Mouse (Mus musculus) inflammation-experienced regulatory T-cells, adult 6 months (primary cell): Measurements from ENCODE around the gene Olfr1183. TPM values are rescaled to one million over a fixed set of nuclear protein-coding genes. Genes with fewer than 3 reads are reported as not detected.
"Not testable (repeated sequence)": the region's sequence is repeated elsewhere in the genome, so short reads cannot be mapped to it uniquely, and the experiment has no call there.

Source experiments
- ATAC-seq: one replicate; pipeline ENCODE4 v1.8.0; 2017
- polyA plus RNA-seq, 3 experiments: library from polyadenylated mRNA; unstranded; fragments of 100-300 nt; shearing (Covaris generic); gene quantifications; one replicate each; pipeline ENCODE4 v1.2.1; 2017

The Olfr1183 gene
- under 1 TPM in 1 of 3 experiments, not detected in 2; 0.13 TPM for polyA plus RNA-seq

DNA sequence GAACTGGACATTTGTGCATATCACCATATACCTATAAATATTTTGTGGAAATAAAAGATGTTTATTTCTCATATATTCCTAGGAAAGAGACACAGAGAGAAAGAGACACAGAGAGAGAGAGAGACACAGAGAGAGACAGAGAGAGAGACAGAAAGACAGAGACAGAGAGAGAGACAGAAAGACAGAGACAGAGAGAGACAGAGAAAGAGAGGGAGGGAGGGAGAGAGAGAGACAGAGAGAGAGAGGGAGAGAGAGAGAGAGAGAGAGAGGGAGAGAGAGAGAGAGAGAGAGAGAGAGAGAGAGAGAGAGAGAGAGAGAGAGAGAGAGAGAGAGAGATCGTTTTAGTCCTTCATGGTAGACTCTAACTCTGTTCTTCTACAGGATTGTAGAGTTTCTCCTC is at the start of gene Olfr1183:
Gene Olfr1183 (plus strand): TSS at position 301 of the 400 bp plus-strand sequence.
- not testable (repeated sequence) for ATAC-seq

DNA sequence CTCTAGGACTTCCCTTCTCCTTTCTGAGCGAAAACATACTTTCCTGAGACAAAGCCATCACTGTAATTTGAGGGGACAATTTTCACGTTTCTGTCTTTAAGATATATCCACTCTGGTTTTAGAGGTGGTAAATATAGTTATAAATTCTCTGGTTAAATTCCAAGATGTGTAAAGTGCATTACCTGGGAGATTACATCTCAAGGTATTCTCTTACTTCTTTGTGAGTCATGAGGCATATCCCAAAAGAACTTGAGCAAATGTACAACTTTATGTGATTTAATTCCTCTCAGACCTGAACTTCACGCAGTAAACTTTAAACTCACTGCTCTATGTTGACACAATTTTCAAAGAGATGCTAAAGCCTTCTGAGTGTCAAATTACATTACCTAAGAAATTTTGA is 48.3 kb upstream of the Olfr1183 start, which contains the start of gene Olfr1179:
Gene Olfr1179 (minus strand): TSS at position 101 of the 400 bp plus-strand sequence.
- no peak for ATAC-seq

DNA sequence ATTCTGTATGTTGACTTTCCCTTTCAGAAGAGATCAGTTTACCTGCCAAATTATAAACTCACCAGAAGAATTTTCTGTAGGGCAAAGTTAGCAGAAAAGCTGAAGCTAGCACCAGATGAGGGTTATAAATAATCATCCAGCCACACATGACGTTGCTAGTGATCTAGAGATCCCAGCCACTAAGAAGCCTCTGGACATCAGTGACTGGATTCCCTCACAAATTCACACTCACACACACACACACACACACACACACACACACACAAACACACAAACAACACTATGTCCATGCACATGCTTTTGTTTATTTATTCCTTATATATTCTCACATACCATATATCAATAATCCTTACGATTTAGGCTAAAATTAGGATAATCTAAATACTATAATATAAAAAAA is 35.6 kb upstream of the Olfr1183 start, which contains the start of gene Olfr1180:
Gene Olfr1180 (minus strand): TSS at position 101 of the 400 bp plus-strand sequence.
- ATAC-seq = no peak

DNA sequence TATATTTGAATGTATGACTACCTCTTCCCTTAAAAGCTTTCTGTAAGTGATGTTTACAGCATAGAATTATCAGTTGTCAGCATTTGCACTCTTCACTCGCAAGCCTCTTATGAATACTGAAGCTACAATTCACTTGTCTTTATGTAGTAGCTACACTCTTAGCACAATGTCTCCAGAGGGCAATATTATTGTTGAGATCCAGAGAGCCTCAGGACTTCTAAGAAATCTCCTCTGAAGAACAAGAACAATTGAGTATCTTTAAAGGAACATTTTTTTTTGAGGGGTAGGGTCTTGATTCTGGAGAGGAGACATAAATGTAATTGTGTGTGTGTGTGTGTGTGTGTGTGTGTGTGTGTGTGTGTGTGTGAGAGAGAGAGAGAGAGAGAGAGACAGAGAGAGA is 28.6 kb upstream of the Olfr1183 start, which contains the start of gene Olfr1181:
Gene Olfr1181 (minus strand): TSS at position 101 of the 400 bp plus-strand sequence.
- ATAC-seq = no peak

DNA sequence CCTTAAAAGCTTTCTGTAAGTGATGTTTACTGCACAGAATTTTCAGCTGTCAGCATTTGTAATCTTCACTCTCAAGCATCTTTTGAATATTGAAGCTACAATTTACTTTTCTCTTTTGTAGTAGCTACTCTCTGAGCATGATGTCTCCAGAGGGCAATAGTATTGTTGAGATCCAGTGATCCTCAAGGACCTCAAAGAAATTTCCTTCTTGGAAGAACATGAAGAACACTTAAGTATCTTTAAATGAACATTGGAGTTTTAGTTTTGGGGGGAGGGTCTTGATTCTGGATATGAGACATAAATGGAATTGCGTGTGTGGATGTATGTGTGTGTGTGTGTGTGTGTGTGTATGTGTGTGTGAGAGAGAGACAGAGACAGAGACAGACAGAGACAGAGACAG is 5.6 kb upstream of the Olfr1183 start, which contains the start of gene Gm13757:
Gene Gm13757 (minus strand): TSS at position 101 of the 400 bp plus-strand sequence.
- no peak for ATAC-seq

DNA sequence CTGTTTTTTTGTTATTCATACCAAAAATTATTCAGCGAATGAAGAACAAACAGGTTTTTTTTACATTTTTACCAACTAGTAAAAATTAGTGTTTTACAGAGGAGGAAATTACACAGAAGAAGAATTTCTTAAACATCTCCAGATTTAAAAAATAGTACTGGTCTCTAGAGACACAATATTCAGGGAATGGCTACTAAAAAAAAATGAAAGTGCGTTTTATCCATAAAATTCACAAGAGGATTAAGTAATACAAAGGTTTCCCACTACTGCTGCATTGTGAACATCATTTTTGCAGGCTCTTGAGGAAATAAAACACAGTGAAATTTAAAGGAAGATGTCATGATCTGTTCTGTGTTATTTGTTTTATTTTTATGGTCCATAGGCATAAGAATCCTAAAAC is 28.6 kb downstream of the Olfr1183 start, which contains the start of gene Olfr1184:
Gene Olfr1184 (plus strand): TSS at position 301 of the 400 bp plus-strand sequence.
- ATAC-seq = no peak

DNA sequence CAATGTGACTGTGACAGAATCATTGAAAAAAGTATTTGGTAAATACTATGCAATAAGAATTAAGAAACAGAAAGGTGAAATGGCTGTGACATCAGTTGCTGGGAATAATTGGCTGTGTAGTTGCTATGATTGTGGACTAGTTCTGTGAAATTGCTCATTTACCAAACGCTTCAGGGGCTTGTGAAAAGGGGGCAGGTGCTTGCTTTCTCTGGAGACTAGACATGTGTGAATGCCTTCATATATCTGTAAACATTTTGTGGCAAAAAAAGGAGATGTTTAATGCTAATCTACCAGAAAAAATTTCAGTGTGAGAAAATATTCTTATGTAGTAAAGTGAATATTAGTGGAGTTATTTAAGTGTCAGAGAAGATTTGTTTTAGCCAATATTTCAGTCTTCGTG is 38.4 kb downstream of the Olfr1183 start, which contains the start of gene Olfr1185-ps1:
Gene Olfr1185-ps1 (plus strand): TSS at position 301 of the 400 bp plus-strand sequence.
- no peak for ATAC-seq

DNA sequence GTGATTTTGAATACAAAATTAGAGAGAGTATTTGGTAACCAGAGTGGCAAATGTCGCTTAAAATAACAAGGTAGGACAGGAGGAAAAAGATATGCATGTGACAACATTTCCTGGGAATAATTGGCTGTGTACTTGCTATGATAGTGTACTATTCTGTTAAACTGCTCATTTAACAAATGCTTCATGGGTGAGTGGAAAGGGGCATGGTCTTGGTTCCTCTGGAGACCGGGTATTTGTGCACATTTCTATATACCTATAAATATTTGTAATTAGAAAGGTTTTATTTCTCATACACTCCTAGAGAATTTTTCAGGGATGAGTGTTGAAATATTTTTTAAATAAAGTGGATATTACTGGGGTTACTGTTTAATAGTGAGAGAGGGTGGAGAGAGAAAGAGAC is 63.6 kb downstream of the Olfr1183 start, which contains the start of gene Olfr1186:
Gene Olfr1186 (plus strand): TSS at position 301 of the 400 bp plus-strand sequence.
- ATAC-seq = no peak

Other genes starting within 250 kb of the Olfr1183 start
- not detected for gene Olfr1170, start 226.5 kb upstream of the Olfr1183 start, polyA plus RNA-seq
- gene Olfr1173, start 175.0 kb upstream of the Olfr1183 start, polyA plus RNA-seq = under 1 TPM in 1 of 3 experiments, not detected in 2; 0.16 TPM
- not detected for gene Olfr1174-ps, start 139.7 kb upstream of the Olfr1183 start, polyA plus RNA-seq
- gene Olfr1175-ps, start 127.7 kb upstream of the Olfr1183 start, polyA plus RNA-seq = under 1 TPM; 0.09 to 0.10 (median 0.09) TPM
- gene Olfr1176, start 118.1 kb upstream of the Olfr1183 start, polyA plus RNA-seq = not detected
- not detected for gene Olfr1177-ps, start 108.4 kb upstream of the Olfr1183 start, polyA plus RNA-seq
- under 1 TPM in 1 of 3 experiments, not detected in 2; 0.05 TPM for gene Olfr1178, start 67.8 kb upstream of the Olfr1183 start, polyA plus RNA-seq
- not detected for gene Olfr1179, start 48.4 kb upstream of the Olfr1183 start, polyA plus RNA-seq
- gene Olfr1180, start 35.7 kb upstream of the Olfr1183 start, polyA plus RNA-seq = not detected
- not detected for gene Olfr1181, start 28.7 kb upstream of the Olfr1183 start, polyA plus RNA-seq
- not detected for gene Gm13757, start 5.7 kb upstream of the Olfr1183 start, polyA plus RNA-seq
- gene Olfr1184, start 28.7 kb downstream of the Olfr1183 start, polyA plus RNA-seq = not detected
- not detected for gene Olfr1185-ps1, start 38.5 kb downstream of the Olfr1183 start, polyA plus RNA-seq
- not detected for gene Olfr1186, start 63.7 kb downstream of the Olfr1183 start, polyA plus RNA-seq
- gene Olfr1188, start 102.1 kb downstream of the Olfr1183 start, polyA plus RNA-seq = not detected
- gene Olfr1189, start 131.6 kb downstream of the Olfr1183 start, polyA plus RNA-seq = not detected
- not detected for gene Olfr1191-ps1, start 185.7 kb downstream of the Olfr1183 start, polyA plus RNA-seq
- under 1 TPM in 1 of 3 experiments, not detected in 2; 0.08 TPM for gene Olfr1192-ps1, start 193.6 kb downstream of the Olfr1183 start, polyA plus RNA-seq
- gene Olfr1193, start 220.8 kb downstream of the Olfr1183 start, polyA plus RNA-seq = not detected
- under 1 TPM in 1 of 3 experiments, not detected in 2; 0.14 TPM for gene Olfr1195, start 234.3 kb downstream of the Olfr1183 start, polyA plus RNA-seq
- not detected for gene Olfr1196, start 249.7 kb downstream of the Olfr1183 start, polyA plus RNA-seq